Mouse (Mus musculus) midbrain, embryonic 10.5 days (tissue): ENCODE measurements around the gene Slc22a15. TPM values are rescaled to one million over a fixed set of nuclear protein-coding genes. Genes with fewer than 3 reads are reported as not detected.

Source experiments
- DNase-seq: peaks from one replicate; pipeline ENCODE4 v3.0.0-alpha.2; 2017; ENCODE audit warnings: low spot score
- H3K27ac ChIP-seq: fragments of 300-500 bp; sonication (generic); replicated peaks from 2 replicates; pipeline ENCODE4 v1.5.1; 2016; ENCODE audit warnings: mild to moderate bottlenecking
- H3K27me3 ChIP-seq: fragments of 300-500 bp; sonication (generic); 2 replicates; pipeline ENCODE4 v1.6.1; 2016; ENCODE audit warnings: low read depth, mild to moderate bottlenecking; ENCODE audit not compliant: poor library complexity, severe bottlenecking
- H3K36me3 ChIP-seq: fragments of 300-500 bp; sonication (generic); 2 replicates; pipeline ENCODE4 v1.6.1; 2016; ENCODE audit warnings: mild to moderate bottlenecking, moderate library complexity
- H3K4me1 ChIP-seq: fragments of 300-500 bp; sonication (generic); 2 replicates; pipeline ENCODE4 v1.6.1; 2016
- H3K4me3 ChIP-seq: fragments of 300-500 bp; sonication (generic); 2 replicates; pipeline ENCODE4 v1.5.1; 2016; ENCODE audit warnings: mild to moderate bottlenecking, moderate library complexity
- H3K9me3 ChIP-seq: fragments of 300-500 bp; sonication (generic); replicated peaks from 2 replicates; pipeline ENCODE4 v1.6.1; 2016; ENCODE audit warnings: mild to moderate bottlenecking
- WGBS: fragments of 180-500 bp; shearing (Covaris S2); methylation state at CpG from one replicate; pipeline ENCODE4 v1.1.7; 2016; 5-methylcytosine and 5-hydroxymethylcytosine counted together
- polyA plus RNA-seq: library from polyadenylated mRNA; unstranded; fragments of >200 nt; fragmentation: Nextera tagmentation; extraction: Ambion mirVana; gene quantifications from 2 replicates; pipeline ENCODE4 v1.2.1, GENCODE M21; 2016

Slc22a15 gene
- 3.7 and 5.0 TPM in 2 replicates for polyA plus RNA-seq

DNA sequence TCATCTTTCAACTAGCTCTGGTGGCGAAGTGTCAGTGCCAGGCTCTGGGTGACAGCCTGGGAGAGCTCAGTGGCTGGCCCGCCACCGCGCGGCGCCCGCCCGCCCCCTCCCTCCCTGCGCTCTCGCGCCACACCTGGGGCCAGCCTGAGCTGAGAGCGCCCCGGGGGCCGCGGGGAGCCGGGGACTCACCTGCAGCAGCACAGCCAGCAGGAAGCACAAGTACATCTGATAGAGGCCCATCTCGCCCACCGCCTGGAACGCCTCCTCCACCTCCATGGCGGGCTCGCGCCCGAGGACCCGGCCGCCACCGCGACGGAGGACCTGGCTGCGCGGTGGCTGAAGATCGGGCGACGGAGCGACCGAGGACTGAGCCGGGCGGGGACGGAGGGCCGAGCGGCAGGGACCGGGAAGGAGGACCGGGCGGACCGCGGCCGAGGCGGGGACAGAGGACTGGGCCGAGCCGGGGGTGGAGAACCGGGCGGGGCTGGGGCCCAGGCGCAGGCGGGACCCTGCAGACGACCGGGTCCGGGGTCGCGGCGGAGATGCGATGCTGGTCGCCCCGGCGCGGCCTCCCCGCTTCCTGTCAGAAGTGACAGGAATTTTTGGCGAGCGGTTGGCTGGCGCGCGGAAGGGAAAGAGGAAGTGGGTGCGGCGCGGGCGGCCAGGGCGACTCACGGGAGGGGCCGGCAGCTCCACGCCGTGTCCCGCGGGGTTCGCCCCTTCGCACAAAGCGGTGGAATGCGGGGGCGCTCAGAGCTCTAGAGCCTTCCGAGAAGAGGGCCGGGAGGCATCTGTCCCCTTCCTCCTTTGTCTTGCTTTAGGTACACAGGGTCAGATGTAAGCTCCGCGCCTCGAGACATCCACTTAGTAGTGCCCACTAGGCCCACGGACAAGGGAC, at the start of gene Slc22a15:
TSS of gene Slc22a15 (minus strand) at position 611 of the 898 bp plus-strand sequence.
- Histone ChIP-seq H3K4me3 (peak within 1 kb of the TSS; percentile 76), H3K27ac (peak within 1 kb of the TSS; percentile 93), H3K9me3 (no peaks in the 10 kb centered on the region), H3K36me3 (no peaks in the 10 kb centered on the region), H3K27me3 (peaks cover 29% of the 10 kb centered on the region), H3K4me1 (peaks cover 28% of the 10 kb centered on the region)
- WGBS: under 1% methylated on average over 90 of the region's 92 CpGs
- peak; percentile 72 for DNase-seq

DNA sequence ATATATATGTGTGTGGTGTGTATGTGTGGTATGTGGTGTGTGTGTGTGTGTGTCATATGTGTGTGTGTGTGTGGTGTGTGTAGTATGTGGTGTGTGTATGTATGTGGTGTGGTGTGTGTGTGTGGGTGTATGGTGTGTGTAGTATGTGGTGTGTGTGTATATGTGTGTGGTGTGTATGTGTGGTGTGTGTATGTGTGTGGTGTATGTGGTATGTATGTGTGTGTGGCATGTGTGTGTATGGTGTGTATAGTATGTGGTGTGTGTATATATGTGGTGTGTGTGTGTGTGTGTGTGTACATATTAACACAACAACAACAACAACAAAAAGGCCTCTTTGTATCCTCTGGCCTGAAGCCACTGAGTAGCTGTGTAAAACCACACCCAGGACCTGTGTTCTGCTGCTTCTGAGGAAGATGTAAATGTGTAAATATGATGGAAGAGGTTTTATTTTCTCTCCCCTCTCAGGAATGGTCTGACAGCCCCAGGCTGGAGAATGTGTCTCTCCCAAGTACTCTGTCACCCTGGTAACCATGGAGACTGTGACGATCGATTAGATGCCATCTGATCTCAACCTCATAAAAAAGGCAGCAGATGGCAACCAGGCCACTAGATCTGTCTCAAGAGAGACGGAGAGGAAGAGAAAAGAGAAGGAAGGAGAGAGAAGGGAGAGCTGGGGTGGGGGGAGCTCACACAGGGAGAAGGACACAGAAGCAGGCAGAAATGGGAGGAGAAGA, 42.7 kb upstream of the Slc22a15 start:
- peaks cover 32% of the 10 kb centered on the region for H3K4me1 ChIP-seq
- peak; percentile 47 for DNase-seq
- peaks cover 27% of the 10 kb centered on the region for H3K27me3 ChIP-seq
- no peaks in the 10 kb centered on the region for H3K9me3 ChIP-seq
- no peak overlapping the region for H3K4me3 ChIP-seq
- no peaks in the 10 kb centered on the region for H3K36me3 ChIP-seq
- WGBS: 44% methylated on average over 3 of the region's 3 CpGs
- peak overlapping the region; percentile 79 for H3K27ac ChIP-seq

DNA sequence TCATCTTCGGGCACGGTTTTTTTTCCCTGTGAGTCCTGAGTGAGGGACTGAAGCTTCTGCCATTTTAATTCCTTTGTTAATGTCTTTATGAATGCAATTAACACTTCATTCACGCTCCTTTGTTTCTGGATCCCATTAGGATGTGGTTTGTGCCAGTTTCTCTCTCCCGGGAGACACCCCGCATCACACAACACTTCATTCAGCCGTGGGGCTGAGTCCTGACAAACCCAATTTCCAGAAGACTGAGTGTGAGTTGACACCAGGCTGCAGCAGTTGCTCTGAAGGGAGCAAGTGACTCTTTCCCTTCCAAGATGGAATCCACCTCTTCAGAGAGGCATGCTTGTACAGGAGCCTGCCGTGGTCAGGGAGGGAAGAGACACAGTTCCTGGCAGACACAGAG, 40.1 kb upstream of the Slc22a15 start:
- peaks cover 40% of the 10 kb centered on the region for H3K27me3 ChIP-seq
- no peak for DNase-seq
- H3K4me1 ChIP-seq: peaks cover 32% of the 10 kb centered on the region
- H3K4me3 ChIP-seq: no peak overlapping the region
- H3K9me3 ChIP-seq: no peaks in the 10 kb centered on the region
- WGBS: 73% methylated on average over 7 of the region's 7 CpGs
- H3K36me3 ChIP-seq: no peaks in the 10 kb centered on the region
- 0 out of 2 replicates have a peak overlapping the region, but pooled peaks have one; percentile 23 for H3K27ac ChIP-seq

DNA sequence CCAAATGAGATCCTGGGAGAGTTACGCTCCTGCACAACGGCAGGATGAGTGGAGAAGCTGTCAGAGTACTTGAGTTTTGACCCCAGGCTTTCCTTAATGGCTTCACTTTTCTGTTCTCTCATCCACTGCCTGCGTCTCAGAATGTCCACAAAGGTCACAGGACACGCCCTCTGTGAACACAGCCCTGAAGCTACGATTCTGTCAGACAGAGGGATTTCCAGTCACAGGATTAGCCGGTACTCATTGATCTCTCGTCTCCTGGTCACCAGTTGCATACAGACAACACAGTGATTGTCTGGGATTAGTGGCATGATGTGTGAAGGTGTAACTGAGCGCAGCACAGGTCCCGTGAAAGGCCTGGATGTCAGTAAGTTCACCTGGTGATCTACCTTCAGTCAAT, 39.2 kb upstream of the Slc22a15 start:
- Histone ChIP-seq H3K4me1 (peaks cover 32% of the 10 kb centered on the region), H3K9me3 (no peaks in the 10 kb centered on the region), H3K4me3 (no peak overlapping the region), H3K27me3 (peaks cover 40% of the 10 kb centered on the region), H3K27ac (0 out of 2 replicates have a peak overlapping the region, but pooled peaks have one; percentile 9), H3K36me3 (no peaks in the 10 kb centered on the region)
- WGBS: 14% methylated on average over 9 of the region's 9 CpGs
- peak; percentile 61 for DNase-seq

DNA sequence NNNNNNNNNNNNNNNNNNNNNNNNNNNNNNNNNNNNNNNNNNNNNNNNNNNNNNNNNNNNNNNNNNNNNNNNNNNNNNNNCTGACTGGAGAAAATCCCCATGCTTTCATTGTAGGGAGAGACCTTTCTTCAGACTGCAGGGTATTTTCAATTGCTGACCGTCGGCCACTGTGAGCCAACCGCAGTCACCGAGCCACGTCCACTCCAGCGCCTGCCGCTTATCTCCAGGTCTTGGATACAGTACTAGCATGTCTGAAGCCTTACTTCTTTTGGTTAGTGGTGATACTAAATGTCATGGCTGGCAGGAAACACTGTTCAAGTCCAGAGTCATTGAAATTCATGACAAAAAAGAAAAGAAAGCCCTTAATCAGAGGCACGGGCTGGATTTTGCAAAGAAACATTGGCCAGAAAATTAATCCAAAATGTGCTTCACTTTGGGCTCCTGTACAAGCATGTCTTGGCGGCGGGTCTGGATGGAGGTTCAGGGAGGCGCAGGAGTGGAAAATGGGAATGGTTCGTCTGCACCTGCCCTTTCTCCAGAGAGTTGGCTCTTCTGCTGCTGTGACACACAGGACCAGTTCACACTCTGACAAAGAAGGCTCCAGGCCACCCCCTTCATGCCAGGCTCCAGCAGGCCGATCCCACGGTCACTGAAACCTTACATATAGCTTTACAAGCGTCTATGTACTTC, 37.0 kb upstream of the Slc22a15 start:
- Histone ChIP-seq H3K27me3 (peaks cover 39% of the 10 kb centered on the region), H3K4me3 (no peak overlapping the region), H3K27ac (no peak overlapping the region), H3K4me1 (peaks cover 19% of the 10 kb centered on the region), H3K9me3 (no peaks in the 10 kb centered on the region), H3K36me3 (no peaks in the 10 kb centered on the region)
- WGBS: 90% methylated on average over 15 of the region's 15 CpGs
- DNase-seq: no peak

DNA sequence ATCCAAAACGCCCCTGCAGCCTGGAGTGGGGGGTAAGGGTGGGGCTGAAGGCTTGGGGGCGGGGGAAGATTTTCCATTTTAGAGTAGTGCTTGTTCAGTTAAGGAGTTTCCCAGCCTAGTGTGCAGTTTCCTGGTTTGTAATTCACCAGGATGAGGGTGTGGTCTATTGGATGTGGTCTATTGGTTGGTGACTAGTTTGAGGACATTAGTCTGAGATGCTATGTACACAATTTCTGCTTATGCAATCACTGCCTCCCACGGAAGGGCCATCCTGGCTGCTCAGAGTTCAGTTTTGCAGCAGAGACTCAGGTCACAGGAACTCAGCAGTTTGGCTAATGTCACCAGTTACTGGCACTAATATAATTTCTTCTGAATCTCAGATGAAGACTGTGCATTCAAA, 33.8 kb upstream of the Slc22a15 start:
- Histone ChIP-seq H3K27me3 (peaks cover 20% of the 10 kb centered on the region), H3K4me3 (no peak overlapping the region), H3K9me3 (no peaks in the 10 kb centered on the region), H3K36me3 (no peaks in the 10 kb centered on the region), H3K4me1 (peaks cover 1% of the 10 kb centered on the region), H3K27ac (no peak overlapping the region)
- DNase-seq: no peak
- 74% methylated on average over 3 of the region's 3 CpGs for WGBS

DNA sequence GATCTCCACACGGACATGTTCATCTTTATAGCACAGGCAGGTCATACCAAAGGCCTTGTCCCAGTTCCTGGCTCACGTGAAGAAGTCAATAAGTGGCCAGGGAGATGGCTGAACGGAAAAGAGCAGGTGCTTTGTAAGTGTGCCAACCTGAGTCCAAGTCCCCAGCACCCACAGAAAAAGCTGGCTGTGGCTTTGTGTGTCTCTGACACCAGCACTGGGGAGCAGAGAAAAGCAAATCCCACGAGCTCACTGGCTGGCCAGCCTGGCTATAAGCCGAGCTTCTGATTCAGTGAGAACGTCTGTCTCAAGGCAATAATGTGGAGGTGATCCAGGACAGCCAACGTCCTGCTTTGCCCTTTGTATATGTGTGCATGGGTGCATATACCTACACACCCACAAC, 29.3 kb upstream of the Slc22a15 start:
- no peaks in the 10 kb centered on the region for H3K27me3 ChIP-seq
- DNase-seq: no peak
- WGBS: 81% methylated on average over 7 of the region's 7 CpGs
- no peak overlapping the region for H3K4me3 ChIP-seq
- no peaks in the 10 kb centered on the region for H3K36me3 ChIP-seq
- H3K4me1 ChIP-seq: no peaks in the 10 kb centered on the region
- H3K27ac ChIP-seq: no peak overlapping the region
- H3K9me3 ChIP-seq: no peaks in the 10 kb centered on the region

DNA sequence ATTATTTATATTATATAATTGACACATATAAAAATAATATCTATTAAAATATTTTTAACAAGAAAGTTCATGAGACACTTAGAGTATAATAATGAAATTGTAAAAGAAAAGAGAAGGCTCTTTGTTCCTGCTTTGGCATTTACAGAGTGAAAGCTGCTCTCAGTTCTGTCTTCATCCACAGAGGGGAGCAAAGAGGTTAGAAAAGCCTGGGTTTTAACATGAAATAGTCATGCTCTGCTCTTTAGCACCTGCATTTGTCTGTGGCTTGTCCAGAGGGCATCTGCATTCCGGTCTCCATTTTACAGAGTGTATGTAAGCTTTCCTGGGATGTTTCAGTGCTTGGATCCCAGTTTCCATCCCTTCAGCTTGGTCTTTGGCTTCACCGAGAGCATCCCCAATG, 28.3 kb upstream of the Slc22a15 start:
- 84% methylated on average over 2 of the region's 2 CpGs for WGBS
- no peaks in the 10 kb centered on the region for H3K4me1 ChIP-seq
- H3K36me3 ChIP-seq: no peaks in the 10 kb centered on the region
- no peak overlapping the region for H3K27ac ChIP-seq
- no peak for DNase-seq
- no peaks in the 10 kb centered on the region for H3K27me3 ChIP-seq
- no peaks in the 10 kb centered on the region for H3K9me3 ChIP-seq
- no peak overlapping the region for H3K4me3 ChIP-seq

DNA sequence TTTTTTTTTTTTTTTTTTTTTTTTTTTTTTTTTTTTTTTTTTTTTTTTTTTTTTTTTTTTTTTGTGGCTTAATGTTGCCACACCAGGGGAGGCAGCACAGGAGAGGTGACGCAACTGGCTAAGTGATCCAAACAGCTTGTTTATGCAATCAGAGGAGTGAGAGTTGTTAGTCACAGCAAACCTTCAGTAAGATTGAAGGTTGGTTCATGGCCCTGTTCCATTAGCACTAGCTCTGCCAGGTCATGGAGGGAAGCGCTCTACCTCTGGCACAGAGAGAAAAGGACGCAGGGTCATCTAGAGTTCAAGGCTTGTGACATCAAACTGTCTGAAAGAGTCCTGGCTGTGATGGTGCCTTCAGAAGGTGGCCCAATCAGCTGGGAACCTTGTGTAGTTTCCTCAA, 24.3 kb upstream of the Slc22a15 start:
- Histone ChIP-seq H3K36me3 (no peaks in the 10 kb centered on the region), H3K27ac (no peak overlapping the region), H3K27me3 (no peaks in the 10 kb centered on the region), H3K4me3 (no peak overlapping the region), H3K4me1 (no peaks in the 10 kb centered on the region), H3K9me3 (no peaks in the 10 kb centered on the region)
- WGBS: 89% methylated on average over 3 of the region's 3 CpGs
- no peak for DNase-seq

DNA sequence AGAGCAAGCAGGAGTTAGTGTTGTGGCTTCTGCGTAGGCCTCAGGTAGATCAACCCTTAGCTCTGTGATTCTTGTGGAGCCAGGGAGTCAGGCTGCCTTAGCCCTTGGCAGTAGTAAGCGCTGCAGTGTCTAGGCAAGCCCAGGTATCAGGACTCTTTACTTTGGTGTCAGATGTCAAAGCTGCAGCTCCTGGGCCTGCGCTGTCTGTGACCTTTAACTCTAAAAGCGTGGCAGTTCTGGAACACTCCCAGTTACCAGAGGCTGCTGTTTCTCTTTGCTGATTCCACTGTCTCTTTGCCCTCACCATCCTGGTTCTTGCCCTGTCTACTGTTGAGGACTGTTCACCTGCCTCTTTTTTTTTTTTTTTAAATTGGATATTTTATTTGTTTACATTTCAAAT, 23.0 kb upstream of the Slc22a15 start:
- no peak for DNase-seq
- no peaks in the 10 kb centered on the region for H3K4me1 ChIP-seq
- H3K27ac ChIP-seq: no peak overlapping the region
- 75% methylated on average over 4 of the region's 4 CpGs for WGBS
- no peaks in the 10 kb centered on the region for H3K27me3 ChIP-seq
- H3K9me3 ChIP-seq: no peaks in the 10 kb centered on the region
- H3K4me3 ChIP-seq: no peak overlapping the region
- no peaks in the 10 kb centered on the region for H3K36me3 ChIP-seq

DNA sequence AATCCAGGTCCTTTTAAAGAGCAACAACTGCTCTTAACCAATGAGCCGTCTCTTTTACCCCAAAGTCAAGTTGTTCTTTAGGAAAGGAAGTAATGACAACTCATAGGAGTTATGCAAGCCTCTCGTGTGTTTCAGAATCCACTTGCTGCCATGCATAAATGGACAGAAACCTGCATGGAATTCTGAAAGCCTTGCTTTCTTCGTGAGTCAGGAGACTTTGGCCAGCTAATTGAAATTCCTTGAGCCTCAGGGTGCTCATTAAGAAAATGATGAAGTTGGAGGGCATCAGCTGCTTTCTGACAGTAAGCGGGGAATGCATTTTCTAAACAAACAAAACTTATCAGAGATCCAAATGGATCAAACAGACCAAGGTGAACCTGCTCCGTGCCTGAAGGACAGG, 21.0 kb upstream of the Slc22a15 start:
- no peaks in the 10 kb centered on the region for H3K36me3 ChIP-seq
- no peak overlapping the region for H3K27ac ChIP-seq
- 82% methylated on average over 5 of the region's 5 CpGs for WGBS
- DNase-seq: no peak
- H3K4me1 ChIP-seq: no peaks in the 10 kb centered on the region
- H3K4me3 ChIP-seq: no peak overlapping the region
- no peaks in the 10 kb centered on the region for H3K9me3 ChIP-seq
- H3K27me3 ChIP-seq: no peaks in the 10 kb centered on the region

DNA sequence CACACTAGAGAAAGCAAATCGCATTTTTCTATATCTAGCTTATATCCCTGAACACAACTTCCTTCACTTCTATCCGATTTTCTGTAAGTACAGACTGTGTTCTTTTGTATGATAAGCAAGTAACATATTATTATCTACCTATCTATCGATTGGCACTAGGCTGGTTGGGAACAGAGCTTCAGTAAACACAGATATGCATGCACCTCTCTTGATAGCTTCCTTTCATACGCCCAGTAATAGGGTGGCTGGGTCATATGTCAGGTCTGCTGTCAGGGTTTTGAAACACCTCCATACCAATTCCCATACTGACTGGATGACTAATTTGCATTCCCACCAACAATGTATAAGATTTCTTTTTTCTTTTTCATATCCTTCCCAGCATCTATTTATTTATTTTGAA, 16.2 kb upstream of the Slc22a15 start:
- Histone ChIP-seq H3K4me1 (peaks cover 6% of the 10 kb centered on the region; the same call in 1 of the 2 replicates), H3K36me3 (no peaks in the 10 kb centered on the region), H3K27ac (no peak overlapping the region), H3K27me3 (no peaks in the 10 kb centered on the region), H3K9me3 (no peaks in the 10 kb centered on the region), H3K4me3 (no peak overlapping the region)
- WGBS: 85% methylated on average over 4 of the region's 4 CpGs
- DNase-seq: no peak
